Mouse (Mus musculus) thymus, adult 2 months (tissue): ENCODE measurements around the gene Krt2.

Experiments
- CTCF ChIP-seq: fragments of 200-500 bp; IDR thresholded peaks from 2 replicates; pipeline ENCODE4 v1.5.1; 2012; ENCODE audit warnings: mild to moderate bottlenecking, control low read depth, low read length, moderate library complexity, borderline replicate concordance; ENCODE audit not compliant: control insufficient read depth, poor library complexity, insufficient read depth; ENCODE audit errors: extremely low read depth
- POLR2A ChIP-seq: fragments of 200-500 bp; IDR thresholded peaks from 2 replicates; pipeline ENCODE4 v1.6.1; 2012; ENCODE audit warnings: mild to moderate bottlenecking, low read length, control low read depth, moderate library complexity; ENCODE audit not compliant: control insufficient read depth, poor library complexity, insufficient read depth; ENCODE audit errors: extremely low read depth

DNA sequence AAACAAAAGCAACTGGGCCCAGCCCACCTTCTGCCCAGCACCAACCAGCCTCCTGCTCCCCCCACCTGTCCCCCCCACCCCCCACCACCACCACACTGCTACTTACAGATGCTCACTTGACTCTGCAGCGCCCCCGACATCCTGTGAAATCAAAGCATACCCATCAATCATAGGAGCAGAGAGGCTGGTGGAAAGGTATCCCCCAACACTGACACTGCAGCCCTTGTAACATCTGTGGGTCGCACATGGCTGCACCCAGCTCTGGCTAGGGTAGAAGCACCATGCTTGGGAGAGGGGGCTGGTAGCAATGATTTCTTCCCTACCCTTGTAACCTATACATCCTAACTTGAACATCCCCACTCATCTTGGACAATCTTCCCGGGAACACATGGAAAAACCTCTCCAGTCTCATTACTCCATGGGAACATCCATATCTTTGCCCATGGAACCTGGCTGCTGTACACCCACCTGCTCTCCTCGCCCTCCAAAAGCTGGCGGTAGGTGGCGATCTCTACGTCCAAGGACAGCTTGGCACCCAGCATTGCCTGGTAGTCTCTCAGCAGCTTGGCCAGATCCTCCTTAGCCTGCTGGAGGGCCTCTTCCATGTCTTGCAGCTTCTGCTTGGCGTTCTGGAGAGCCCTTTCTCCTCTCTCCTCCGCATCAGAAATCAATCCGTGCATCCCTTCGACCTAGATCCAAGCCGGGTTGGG lies 42.6 kb upstream of the Krt2 start:
- no peak for TF ChIP-seq CTCF
- no peak for TF ChIP-seq POLR2A
